Comparison of ENCODE assay signal across 8 mouse cellular contexts in the genomic region with DNA sequence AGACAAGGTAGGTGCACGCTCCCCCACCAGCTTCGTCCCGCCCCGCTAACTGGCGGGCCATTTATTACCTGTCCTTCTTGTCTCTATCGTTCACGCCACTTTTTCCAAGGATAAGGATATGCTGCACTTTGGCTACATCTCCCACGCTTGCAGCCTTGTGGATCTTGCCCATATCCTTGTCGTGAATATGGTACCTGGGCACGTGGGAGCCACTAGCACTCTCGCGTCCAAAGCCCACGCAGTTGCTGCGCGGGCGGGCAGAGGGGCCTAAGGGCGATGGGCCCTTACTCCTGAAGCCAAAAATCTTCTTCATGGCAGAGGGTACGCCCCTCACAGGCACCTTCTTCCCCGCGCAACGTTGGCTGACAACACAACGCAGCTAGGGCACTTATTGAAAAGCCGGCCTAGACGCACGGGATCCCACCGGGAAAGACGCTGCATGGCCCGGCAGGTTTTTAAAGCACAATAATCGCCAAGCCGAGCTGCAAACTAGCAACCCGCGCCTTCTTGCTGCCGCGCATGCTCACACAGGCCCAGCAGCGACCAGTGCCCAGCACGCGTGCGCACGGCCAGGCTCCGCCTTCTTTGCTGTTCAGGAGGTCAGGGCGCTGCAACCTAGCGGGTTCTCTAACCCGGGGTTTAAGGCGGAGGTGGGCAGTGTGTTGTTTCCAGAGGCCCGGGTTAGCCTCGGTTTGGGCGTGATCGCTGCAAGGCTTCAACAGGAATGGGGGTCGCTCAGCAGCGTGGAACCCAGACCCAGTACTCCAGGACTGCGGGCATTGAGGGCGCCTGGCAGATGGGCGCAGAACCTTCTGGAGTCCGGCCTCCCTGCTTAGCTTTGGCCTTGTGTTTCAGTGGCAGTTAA. TPM values are rescaled to one million over a fixed set of nuclear protein-coding genes. Genes with fewer than 3 reads are reported as not detected.
A peak's percentile ranks its signal among the peaks of the same experiment; 100 is the strongest.
DNase-seq lines count a peak whose midpoint lies in the region; ATAC-seq and TF ChIP-seq lines count a peak whose summit lies in the region.

A gene (minus strand): TSS at position 482 of the 865 bp plus-strand sequence.

- ATAC-seq in erythroid progenitor cell, adult 5-6 weeks (replicated peaks; ENCODE audit: low FRiP score, poor library complexity, severe bottlenecking) = peak; percentile 99
- peak; percentile 97 for ATAC-seq in heart, embryonic 12.5 days (ENCODE audit: insufficient number of reproducible peaks, low FRiP score)
- peak; percentile 93 for ATAC-seq in kidney, postnatal 0 days (replicated peaks; ENCODE audit: low FRiP score, low read depth)
- peak; percentile 97 for ATAC-seq in liver, embryonic 11.5 days (replicated peaks; ENCODE audit: low FRiP score)
- peak; percentile 97 for ATAC-seq in stomach, embryonic 14.5 days (ENCODE audit: insufficient number of reproducible peaks, insufficient read depth, low FRiP score, low read depth)

- peak; percentile 90 for DNase-seq in CD4-positive helper T cell, adult 2 months (ENCODE audit: low read depth, low spot score)
- peak; percentile 72 for DNase-seq in brain, embryonic 18.5 days (ENCODE audit: low read depth, low spot score)
- peak; percentile 95 for DNase-seq in kidney, postnatal 0 days (ENCODE audit: low spot score)
- DNase-seq in liver, embryonic 11.5 days (ENCODE audit: low spot score) = peak; percentile 92
- peak; percentile 93 for DNase-seq in naive thymus-derived CD4-positive, alpha-beta T cell, adult 2 months (ENCODE audit: low read depth)

- H3K4me3 ChIP-seq in heart, embryonic 12.5 days = peak within 1 kb of the TSS; percentile 65
- peak within 1 kb of the TSS; percentile 69 for H3K4me3 ChIP-seq in kidney, postnatal 0 days (replicated peaks; ENCODE audit: low read depth, low read length)
- peak within 1 kb of the TSS; percentile 79 for H3K4me3 ChIP-seq in liver, embryonic 11.5 days (ENCODE audit: low read depth, low read length)
- peak within 1 kb of the TSS; percentile 77 for H3K4me3 ChIP-seq in stomach, embryonic 14.5 days (ENCODE audit: low read depth, low read length)

- peaks cover 11% of the 10 kb centered on the region for H3K4me1 ChIP-seq in heart, embryonic 12.5 days (replicated peaks)
- 0 out of 2 replicates have a peak, but pooled peaks cover 3% of the 10 kb centered on the region for H3K4me1 ChIP-seq in kidney, postnatal 0 days (replicated peaks; ENCODE audit: insufficient read depth, low read length)
- peaks cover 8% of the 10 kb centered on the region; the same call in 1 of the 2 replicates for H3K4me1 ChIP-seq in liver, embryonic 11.5 days (replicated peaks; ENCODE audit: control insufficient read depth, insufficient read depth, low read length)
- H3K4me1 ChIP-seq in stomach, embryonic 14.5 days (ENCODE audit: control insufficient read depth, insufficient read depth, low read length) = peaks cover 11% of the 10 kb centered on the region

- H3K27ac ChIP-seq in heart, embryonic 12.5 days (ENCODE audit: poor library complexity, severe bottlenecking) = peak within 1 kb of the TSS; percentile 36; the same call in 1 of the 2 replicates
- H3K27ac ChIP-seq in kidney, postnatal 0 days = peak within 1 kb of the TSS; percentile 78
- peak within 1 kb of the TSS; percentile 76 for H3K27ac ChIP-seq in liver, embryonic 11.5 days (ENCODE audit: low read depth, low read length)
- peak within 1 kb of the TSS; percentile 75 for H3K27ac ChIP-seq in stomach, embryonic 14.5 days (ENCODE audit: low read length)

- peaks cover 19% of the 10 kb centered on the region for H3K36me3 ChIP-seq in heart, embryonic 12.5 days
- H3K36me3 ChIP-seq in kidney, postnatal 0 days (ENCODE audit: insufficient read depth, low read length) = peaks cover 8% of the 10 kb centered on the region; the same call in 1 of the 2 replicates
- H3K36me3 ChIP-seq in liver, embryonic 11.5 days (ENCODE audit: control insufficient read depth, insufficient read depth, low read length) = peaks cover 4% of the 10 kb centered on the region; the same call in 1 of the 2 replicates
- peaks cover 14% of the 10 kb centered on the region for H3K36me3 ChIP-seq in stomach, embryonic 14.5 days (ENCODE audit: control insufficient read depth, insufficient read depth, low read length)

- H3K27me3 ChIP-seq in heart, embryonic 12.5 days (replicated peaks) = no peaks in the 10 kb centered on the region
- H3K27me3 ChIP-seq in kidney, postnatal 0 days (ENCODE audit: insufficient read depth, low read length) = no peaks in the 10 kb centered on the region
- no peaks in the 10 kb centered on the region for H3K27me3 ChIP-seq in liver, embryonic 11.5 days (replicated peaks; ENCODE audit: control insufficient read depth, insufficient read depth, low read length)
- H3K27me3 ChIP-seq in stomach, embryonic 14.5 days (ENCODE audit: control insufficient read depth, insufficient read depth, low read length) = no peaks in the 10 kb centered on the region

- peak within 1 kb of the TSS; percentile 74 for H3K4me2 ChIP-seq in heart, embryonic 12.5 days
- H3K4me2 ChIP-seq in kidney, postnatal 0 days (ENCODE audit: low read length) = peak within 1 kb of the TSS; percentile 99
- H3K4me2 ChIP-seq in liver, embryonic 11.5 days = peak within 1 kb of the TSS; percentile 90
- peak within 1 kb of the TSS; percentile 94 for H3K4me2 ChIP-seq in stomach, embryonic 14.5 days (replicated peaks; ENCODE audit: low read depth, low read length)

- H3K9ac ChIP-seq in heart, embryonic 12.5 days = peak within 1 kb of the TSS; percentile 84
- peak within 1 kb of the TSS; percentile 73 for H3K9ac ChIP-seq in kidney, postnatal 0 days (ENCODE audit: low read depth, low read length)
- peak within 1 kb of the TSS; percentile 86 for H3K9ac ChIP-seq in liver, embryonic 11.5 days (ENCODE audit: low read depth, low read length)
- peak within 1 kb of the TSS; percentile 72 for H3K9ac ChIP-seq in stomach, embryonic 14.5 days (replicated peaks; ENCODE audit: low read depth, low read length)

- TF ChIP-seq CTCF in kidney, postnatal 0 days (IDR thresholded peaks at IDR 0.05; ENCODE audit: low read depth) = 0 out of 2 replicates have a peak, but pooled peaks have one; percentile 4

- H3K9me3 ChIP-seq in heart, embryonic 12.5 days (replicated peaks) = no peaks in the 10 kb centered on the region
- H3K9me3 ChIP-seq in kidney, postnatal 0 days (replicated peaks; ENCODE audit: low read length) = no peaks in the 10 kb centered on the region
- no peaks in the 10 kb centered on the region for H3K9me3 ChIP-seq in liver, embryonic 11.5 days (ENCODE audit: control insufficient read depth, low read length)
- H3K9me3 ChIP-seq in stomach, embryonic 14.5 days (ENCODE audit: control insufficient read depth, low read depth, low read length) = no peaks in the 10 kb centered on the region

- WGBS in heart, embryonic 12.5 days = 5% methylated on average over 54 of the region's 54 CpGs
- 4% methylated on average over 54 of the region's 54 CpGs for WGBS in kidney, postnatal 0 days
- WGBS in liver, embryonic 11.5 days = 5% methylated on average over 54 of the region's 54 CpGs
- 4% methylated on average over 54 of the region's 54 CpGs for WGBS in stomach, embryonic 14.5 days

RNA-seq across cellular contexts. Expression of the gene that starts here (rescaled TPM):
- 5.4 and 5.9 TPM in 2 replicates for total RNA-seq in erythroid progenitor cell, adult 5-6 weeks (2015; ENCODE audit: low replicate concordance)
- total RNA-seq in erythroid progenitor cell, adult 5-6 weeks (2017; ENCODE audit: low replicate concordance) = 7.5 and 20.5 TPM in 2 replicates
- polyA plus RNA-seq in heart, embryonic 12.5 days (2016; fragmentation: Nextera tagmentation; extraction: Ambion mirVana) = 8.3 and 9.1 TPM in 2 replicates
- polyA plus RNA-seq in kidney, postnatal 0 days (2015; fragmentation: Nextera tagmentation; extraction: Ambion mirVana) = 11.1 and 13.1 TPM in 2 replicates
- 14.9 and 16.2 TPM in 2 replicates for polyA plus RNA-seq in liver, embryonic 11.5 days (2014; fragmentation: Nextera tagmentation; extraction: Ambion mirVana)
- polyA plus RNA-seq in stomach, embryonic 14.5 days (2014; fragmentation: Nextera tagmentation; extraction: Ambion mirVana) = 14.4 and 14.5 TPM in 2 replicates

Comparison
In these comparisons a context has a peak if more than half of its experiments do, and no peak if none do; other contexts are left out.
1. Peak in every context shown above with its lines: DNase-seq, ATAC-seq, H3K4me3 ChIP-seq and H3K27ac ChIP-seq.